Mouse (Mus musculus): ENCODE results near the gene Mpped1.

The Mpped1 gene

DNA sequence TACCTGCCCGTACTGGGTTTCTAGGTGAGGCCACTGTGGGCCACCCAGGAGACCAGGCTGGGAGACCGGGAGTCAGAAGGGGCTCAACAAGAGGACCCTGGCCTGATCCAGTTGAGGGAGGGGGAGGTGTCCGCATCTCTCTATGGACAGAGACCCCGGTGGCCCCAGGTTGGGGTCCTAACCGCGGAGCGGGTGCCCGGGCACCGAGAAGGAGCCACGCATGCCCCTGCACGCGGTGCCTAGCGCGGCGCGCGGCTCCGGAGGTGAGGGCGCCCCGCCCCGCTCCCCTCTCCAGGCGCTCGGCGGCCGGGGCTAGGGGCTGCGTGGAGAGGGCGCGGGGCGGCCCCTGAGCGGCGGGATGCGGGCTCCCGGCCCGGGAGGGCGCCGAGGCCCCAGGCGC, at the start of gene Mpped1:
Gene Mpped1, plus strand, starts transcription at position 81 of the 400 bp plus-strand sequence.
- no peak for DNase-seq (ENCODE audit: low spot score in 2 of 2)

DNA sequence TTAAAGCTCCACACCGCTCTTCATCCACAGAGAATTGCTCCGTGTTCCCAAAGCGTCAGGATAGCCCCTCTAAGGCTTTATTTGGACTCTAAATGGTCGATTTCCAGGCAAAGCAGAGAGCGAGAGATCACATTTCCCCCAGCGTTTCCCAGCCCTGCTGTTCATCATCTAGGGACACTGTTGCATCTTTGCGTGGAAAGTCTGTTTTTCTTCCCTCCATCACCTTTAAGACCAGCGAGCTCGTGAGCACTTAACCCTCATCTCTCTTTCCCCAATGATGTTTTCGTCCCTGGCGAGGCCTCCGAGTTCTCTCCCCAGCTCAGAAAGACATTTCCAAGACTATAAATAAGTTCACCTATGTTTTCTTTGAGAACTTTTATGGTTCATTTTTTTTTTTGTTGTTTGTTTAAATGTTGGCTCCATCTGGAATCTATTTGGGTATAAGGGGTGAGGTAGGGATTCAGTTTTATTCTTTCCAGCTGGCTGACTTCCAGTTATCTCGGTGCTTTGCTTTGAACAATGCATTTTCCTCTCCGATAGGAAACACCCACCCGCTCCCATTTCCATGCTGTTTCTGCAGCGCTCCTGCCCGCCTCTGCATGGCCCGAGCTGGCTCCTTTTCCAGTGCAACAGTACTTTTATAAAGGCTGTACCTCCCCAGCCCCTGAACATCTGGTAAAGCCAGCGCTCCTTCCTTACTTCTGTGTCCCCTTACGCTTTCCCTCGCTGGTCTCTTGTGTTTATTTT, 38.4 kb upstream of the Mpped1 start:
- no peak for DNase-seq (ENCODE audit: low spot score in 2 of 2)

DNA sequence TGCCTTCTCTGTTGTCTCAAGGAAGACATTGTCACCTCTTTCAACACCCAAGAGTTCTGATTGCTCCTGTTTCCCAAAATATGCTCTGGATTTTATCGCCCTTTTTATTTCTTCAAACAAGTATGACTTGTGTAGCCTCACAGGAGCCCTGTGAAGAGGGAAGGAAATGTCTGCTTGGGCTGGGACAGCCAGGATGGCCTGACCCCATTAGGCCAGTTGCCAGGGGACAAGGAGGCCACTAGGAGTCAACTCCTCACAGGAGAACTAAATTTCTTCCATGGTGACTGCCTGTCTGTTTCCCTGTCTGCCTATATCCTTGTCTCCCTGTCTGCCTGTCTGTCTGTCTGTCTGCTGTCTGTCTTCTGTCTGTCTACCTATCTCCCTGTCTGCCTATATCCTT, 37.2 kb upstream of the Mpped1 start:
- DNase-seq (ENCODE audit: low spot score in 2 of 2), result no peak

DNA sequence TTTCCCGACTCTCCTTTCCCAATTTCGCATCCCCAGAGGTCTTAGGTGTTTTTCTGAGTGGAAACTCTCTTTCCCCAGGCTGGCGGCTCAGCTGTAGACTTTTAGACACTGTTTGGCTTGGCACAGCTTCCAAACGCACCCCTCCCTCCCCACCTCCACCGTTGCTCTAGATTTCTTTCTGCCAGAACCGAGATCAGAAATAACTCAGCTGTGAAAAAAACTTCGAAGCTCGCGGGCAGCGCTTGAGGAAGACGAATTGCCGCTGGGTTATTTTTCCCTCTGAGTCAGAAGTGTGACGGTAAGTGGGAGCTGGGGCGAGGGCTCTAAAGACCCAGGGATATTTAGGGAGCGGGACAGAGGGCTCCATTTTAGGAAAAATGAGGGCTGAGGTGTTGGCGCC, 33.0 kb upstream of the Mpped1 start:
- no peak for DNase-seq (ENCODE audit: low spot score in 2 of 2)

DNA sequence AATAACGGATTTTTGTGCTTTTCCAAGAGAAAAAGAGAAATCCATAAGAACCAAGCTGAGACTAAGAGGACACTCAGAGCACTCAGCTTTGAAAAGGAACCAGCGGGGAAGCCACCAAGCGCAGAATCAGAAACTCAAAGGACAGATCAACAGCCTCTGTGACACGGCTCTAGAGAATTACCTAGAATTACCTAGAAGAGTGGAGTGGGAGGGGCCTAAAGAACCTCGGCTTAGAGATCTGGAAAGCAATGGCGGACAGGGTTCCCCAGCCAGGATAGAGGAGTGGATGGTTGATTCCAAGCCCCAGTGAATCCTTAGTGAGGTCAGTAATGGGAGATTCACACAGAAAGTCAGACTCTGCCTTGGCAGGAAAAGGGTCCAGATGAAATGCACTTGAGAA, 30.3 kb upstream of the Mpped1 start:
- DNase-seq (ENCODE audit: low spot score in 2 of 2), result no peak

DNA sequence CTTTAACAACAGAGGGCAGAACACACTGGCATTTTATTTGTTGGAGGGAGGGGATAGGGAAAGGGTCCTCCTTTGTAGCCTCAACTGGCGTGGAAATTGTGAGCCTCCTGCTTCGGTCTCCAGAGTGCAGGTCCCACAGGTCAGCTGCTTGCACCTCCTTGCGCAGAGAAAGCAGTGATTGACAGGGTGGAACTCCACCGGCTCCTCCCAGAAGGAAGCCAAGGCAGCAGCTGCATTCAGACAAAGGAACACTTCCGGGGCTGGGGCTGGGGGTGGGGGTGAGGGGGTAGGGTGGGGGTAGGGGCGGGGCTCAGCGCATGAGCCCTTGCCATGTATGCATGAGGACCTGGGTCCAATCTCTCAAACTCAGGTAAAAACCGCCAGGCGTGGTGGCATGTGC, 29.8 kb upstream of the Mpped1 start:
- no peak for DNase-seq (ENCODE audit: low spot score in 2 of 2)

DNA sequence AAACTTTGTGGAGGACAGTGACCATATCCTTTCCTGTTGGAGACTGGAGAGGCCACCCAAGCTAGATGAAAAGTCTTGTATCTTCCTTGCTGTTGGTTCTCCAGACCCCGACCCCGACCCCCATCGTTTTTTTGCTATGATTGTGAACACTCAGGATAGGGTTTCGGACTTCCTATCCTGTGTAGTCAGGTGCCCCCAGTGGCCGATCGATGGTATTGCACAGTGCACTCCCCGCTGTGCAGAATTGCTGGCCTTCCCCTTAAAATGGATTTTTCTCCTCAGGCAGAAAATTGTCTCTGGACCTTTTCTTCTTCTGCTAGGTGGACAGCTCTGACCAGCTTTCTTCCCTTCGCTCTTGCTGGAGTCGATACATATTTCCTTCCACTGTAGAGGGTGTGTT, 22.5 kb upstream of the Mpped1 start:
- peak in 1 of 2 experiments; percentile 54 for DNase-seq (ENCODE audit: low spot score in 2 of 2)

DNA sequence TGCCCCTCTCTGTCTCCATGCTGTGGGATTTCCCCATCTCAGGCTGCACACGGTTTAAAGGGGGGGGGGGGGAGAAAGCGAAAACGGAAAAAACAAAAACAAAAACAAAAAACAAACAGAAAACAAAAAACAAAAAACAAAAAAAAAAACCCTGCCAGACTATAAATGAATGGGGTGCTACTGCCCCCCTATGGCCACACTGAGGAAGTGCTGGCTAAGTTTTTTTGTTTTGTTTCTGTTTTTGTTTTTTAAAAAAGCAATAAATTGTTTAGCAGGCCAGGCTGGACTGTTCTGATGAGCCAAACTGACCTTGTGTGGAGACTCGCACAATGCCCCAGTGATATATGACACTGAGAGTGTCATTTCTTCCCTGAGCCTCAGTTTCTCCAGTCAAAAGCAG, 20.3 kb upstream of the Mpped1 start:
- no peak for DNase-seq (ENCODE audit: low spot score in 2 of 2)

DNA sequence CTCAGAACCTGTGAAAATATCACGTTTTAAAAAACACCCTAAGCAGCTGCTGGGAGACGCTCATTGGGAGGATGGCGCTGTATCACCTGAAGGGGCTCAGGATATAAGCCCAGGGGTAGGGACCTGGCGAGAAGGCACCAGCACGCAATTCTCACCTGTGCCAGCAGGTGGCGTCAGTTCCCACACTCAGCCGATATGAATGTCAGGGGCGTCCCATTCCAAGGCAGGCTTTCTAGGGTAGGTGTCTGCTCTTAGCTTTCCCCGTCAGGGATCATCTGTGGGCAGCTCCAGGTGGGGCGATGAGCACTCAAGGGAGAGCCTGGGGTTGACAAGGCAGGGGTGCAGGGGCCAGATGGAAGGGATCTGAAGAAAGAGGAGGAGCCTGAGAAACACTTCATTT, 18.6 kb upstream of the Mpped1 start:
- DNase-seq (ENCODE audit: low spot score in 2 of 2), result peak; percentile 60 to 82

DNA sequence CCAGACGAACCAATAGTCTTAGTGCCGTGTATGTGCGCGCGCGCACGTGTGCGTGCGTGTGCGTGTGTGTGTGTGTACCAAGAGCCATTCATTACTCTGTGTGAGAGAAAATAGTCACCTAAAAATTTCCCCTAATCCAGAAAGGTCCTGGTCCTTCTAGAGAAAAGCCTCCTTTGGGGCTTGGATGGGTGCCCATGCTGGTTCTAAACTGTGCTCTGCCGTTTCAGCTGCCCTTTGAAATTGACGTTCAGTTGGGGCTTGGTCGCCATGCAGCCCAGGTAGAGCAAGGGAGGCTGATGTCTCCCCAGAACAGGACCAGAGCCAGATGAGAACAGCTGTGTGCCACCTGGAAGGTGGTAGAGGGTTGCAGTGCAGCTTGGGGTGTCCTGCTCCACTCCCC, 17.8 kb upstream of the Mpped1 start:
- no peak for DNase-seq (ENCODE audit: low spot score in 2 of 2)

DNA sequence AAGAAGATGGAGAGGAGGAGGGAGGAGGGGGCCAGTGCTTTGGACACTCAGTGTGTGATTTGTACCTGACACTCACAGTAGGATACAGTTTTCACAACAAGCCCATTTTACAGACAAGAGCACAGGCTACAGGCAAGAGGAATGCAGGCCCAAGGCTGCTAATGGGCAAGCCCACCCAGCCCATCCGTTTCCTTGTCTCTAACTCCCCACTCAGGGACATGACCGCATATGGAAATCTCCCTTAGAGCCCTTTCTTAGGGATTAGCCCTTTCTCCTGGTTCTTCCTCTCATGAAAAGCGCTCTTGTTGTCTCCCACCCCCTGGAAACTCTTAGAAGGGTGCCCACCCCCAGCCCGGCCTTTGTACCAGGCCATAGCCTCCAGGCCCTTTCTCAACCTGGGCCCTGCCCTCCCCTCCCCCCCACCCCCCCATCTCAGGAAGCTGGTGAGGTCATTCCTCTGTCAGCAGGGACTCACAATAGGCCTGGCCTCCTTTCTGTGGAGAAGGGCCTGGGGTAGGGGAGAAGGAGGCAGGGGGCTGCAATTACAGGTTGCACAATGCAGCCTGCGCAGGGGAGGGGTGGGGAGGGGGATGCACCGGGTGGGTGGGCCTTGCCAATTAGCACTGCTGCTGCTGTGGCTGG, 13.8 kb upstream of the Mpped1 start:
- DNase-seq (ENCODE audit: low spot score in 2 of 2), result no peak

DNA sequence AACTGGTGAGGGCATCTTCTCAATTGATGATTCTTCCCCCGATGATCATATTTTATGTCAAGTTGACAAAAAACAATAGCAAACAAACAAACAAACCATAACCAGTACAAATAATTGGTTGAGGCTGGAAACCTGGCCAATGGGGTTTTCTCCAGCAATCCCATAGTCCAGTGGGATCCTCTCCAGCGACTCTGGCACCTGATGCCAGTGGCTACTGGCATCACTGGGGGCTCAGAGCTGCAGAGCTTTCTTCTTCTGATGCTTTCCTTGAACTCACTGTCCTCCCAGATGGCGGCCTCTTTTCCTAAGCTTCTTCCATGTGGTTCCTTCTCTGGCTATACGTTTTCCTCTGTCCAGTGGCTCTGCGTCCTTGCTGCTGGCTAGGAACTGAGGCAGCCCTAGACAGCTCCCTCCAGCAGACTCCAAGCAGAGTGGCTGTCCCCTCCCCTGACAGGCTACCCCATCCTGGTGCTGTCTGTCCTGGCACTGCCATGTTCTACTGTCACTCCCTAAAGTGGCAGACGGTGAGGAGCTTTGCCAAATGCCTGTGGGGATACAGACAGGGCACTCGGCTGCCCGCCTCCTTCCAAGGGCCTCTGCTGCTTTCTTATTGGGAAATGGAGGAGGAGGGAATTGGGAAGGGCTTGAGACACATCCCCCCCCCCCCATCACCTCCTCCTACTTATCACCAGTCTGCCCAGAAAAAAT, 7.8 kb upstream of the Mpped1 start:
- peak in 1 of 2 experiments; percentile 79 for DNase-seq (ENCODE audit: low spot score in 2 of 2)

DNA sequence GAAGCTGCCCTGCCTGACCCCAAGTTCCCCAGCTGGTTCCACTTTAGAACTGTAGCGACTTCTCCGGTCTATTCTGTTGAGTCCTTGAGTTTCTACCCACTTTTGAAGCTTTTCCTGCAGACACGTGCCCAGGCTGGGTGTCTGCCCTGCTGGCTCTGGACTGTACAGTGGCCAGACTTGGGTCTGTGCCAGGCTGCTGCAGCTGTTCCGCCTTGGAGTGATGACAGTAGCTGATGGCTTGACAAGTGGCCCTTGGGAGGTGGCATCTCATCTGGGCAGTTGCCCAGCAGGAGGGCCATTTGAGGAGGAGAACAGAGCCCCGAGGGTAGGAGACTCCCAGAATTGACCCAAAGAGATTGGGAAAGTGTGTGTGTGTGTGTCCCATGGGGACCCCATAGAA, 6.8 kb upstream of the Mpped1 start:
- DNase-seq (ENCODE audit: low spot score in 2 of 2), result peak in 1 of 2 experiments; percentile 59

DNA sequence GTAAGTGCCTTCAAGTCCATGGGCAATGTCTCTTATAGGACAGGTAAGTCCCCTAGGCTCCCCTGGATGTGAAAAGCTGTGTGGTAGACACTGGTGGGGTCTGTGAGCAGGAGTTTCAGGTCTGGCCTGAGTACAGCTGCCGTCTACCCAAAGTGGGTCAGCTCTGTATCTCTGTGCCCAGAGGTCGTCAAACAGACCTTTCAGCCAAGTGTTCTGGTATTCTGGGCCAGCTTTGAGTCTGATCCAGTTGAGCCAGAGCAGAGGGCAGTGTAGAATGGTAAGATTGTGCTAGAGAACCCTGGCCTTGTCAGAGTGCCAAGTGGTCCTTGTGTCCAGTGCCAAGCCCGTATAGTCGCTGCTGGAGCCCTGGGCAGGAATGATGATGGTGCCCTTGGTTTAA, 6.3 kb upstream of the Mpped1 start:
- no peak for DNase-seq (ENCODE audit: low spot score in 2 of 2)

DNA sequence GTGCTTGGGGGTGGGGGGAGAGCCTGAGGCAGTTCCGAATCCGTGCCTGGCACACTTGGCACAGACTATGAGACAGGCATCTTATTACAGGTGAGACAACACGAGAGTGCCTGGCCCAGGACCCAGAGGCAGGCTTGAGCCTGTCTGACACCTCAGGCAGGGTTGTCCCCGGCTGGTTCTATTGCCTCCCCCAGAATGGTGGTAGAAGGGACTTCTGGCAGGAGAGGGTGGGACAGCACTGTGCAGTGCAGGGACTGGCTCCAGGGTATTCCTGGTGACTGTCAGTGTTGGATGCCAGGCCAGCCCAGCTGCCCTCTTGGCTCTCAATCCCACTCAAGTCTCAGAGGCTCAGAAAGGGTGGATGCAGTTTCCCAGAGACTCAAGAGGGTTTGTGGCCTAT, 4.3 kb upstream of the Mpped1 start:
- DNase-seq (ENCODE audit: low spot score in 2 of 2), result no peak

DNA sequence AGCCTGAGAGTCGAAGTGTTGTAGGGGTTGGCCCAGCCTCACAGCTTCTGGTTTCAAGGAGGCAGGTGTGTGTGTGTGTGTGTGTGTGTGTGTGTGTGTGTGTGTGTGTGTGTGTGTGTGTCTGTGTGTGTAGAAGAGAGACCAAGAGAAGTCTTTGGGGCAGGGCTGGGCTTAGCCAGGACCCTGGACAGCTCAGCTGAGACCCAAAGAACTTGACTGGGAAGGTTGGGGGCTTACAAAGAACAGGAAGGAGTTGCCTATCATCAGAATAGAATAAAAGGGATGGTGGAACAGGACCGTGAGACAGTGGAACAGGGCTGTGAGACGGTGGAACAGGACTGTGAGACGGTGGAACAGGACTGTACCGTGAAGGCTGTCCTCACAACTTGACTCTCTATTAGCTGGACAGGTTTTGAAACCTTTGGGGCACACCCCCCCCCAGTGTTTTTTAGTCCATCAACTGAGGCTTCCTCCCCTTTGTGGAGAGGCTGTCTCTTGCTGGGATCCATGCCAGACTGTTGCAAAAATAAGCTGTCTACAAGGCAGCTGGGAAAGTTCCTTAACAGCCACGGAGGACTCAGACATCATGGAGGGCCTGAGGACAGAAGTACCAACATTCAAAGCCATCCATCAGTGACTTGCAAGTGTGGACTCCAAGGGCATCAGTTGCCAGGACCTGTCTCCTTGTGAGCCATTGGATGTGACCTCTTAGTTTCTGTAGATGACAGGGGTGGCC, 2.8 kb upstream of the Mpped1 start:
- DNase-seq (ENCODE audit: low spot score in 2 of 2), result no peak

DNA sequence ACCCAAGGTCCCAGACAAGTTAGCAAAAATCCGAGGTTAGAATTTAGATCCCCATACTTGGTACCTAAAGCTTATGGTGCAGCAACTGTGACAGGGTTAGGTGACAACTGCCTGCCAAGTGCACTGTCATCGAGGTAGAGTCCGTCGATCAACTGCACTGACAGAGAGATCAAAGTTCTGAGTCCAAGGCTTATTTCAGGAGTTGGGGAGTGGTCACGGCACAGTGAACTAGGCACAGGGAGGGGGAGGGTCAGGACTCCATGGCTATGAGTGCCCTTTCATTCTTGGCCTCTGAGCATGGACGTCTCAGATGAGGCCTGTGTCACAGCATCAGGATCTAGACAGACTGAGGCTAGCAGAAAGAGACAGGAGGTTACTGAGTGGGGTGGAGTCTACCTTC, 1.8 kb upstream of the Mpped1 start:
- DNase-seq (ENCODE audit: low spot score in 2 of 2), result no peak

DNA sequence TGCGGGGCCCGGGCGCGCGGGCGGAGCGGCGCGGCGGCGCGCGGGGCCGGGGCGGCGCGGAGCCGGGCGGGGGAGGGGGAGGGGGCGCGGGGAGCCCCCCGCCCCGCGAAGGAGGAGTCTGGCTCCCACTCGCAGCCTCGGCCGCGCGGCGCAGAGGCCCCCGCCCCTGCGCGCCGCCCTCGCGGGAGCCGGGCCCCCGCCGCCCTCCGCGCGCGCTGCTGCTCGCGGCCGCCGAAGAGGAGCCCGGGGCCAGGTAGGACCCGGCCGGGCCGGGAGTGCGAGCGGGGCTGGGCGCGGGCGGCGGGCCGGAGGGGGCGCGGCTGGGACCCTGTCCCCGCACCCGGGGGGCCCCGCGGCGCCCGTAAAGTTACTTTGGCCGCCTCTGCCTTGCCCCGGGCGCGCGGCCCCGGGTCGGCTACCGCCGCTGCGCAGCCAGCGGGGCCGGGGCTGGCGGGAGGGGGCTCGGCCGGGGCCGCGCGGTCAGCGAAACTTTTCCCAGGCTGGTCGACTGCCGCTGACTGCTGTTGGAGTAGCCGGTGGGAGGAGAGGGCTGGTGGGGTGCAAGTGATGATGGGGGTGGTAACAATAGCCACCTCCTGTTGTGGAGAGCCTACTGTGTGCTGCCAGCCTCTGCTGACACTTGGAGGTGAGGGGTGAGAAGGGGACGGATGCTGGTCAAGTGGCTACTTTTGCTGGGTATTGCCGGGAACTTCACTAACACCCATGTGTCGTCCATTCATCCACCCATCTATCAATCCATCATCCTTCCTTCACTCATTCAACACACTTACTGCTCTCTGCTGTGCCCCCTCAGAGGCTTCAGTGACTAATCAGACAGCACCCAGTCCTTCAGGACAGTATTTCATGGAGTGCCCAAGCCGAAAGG, 831 bp downstream of the Mpped1 start:
- DNase-seq (ENCODE audit: low spot score in 2 of 2), result no peak

DNA sequence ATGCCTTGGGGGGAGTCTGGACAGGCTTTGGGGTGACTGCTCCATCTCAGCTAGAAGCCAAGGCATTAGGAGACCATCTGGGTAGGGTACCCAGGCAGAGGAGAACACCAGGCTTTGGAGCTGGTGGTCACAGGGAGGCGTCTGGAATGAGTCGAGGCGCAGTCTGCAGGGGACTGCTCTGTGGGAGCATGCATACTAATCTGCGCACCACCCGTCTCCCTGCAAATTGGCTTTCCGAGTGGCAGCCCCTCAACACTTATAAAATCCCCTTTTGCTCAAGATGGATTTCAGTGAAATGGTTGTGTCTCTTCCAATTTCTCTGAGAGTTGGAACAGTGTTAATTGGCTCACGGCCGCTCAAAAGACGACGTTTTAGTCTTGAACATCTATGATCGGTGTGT, 2.0 kb downstream of the Mpped1 start:
- no peak for DNase-seq (ENCODE audit: low spot score in 2 of 2)

DNA sequence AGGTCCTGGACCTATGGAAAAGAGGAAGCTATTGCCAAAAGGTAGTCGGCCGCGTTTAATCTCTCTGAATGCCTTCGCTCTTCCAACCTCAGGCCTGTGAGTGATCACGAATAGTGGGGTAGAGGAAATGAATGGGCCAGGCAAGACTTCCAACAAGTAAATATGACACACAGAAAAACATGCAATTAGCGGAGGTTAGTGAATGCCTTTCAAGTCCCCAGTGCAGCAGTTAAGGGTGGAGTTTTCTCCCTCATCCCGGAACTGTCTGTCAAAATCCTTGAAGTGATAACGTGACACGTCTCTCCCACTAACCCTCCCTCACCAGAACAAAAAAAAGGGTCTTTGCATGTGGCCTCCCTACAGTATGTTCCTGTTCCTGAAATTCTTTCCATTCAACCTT, 3.0 kb downstream of the Mpped1 start:
- DNase-seq (ENCODE audit: low spot score in 2 of 2), result no peak

DNA sequence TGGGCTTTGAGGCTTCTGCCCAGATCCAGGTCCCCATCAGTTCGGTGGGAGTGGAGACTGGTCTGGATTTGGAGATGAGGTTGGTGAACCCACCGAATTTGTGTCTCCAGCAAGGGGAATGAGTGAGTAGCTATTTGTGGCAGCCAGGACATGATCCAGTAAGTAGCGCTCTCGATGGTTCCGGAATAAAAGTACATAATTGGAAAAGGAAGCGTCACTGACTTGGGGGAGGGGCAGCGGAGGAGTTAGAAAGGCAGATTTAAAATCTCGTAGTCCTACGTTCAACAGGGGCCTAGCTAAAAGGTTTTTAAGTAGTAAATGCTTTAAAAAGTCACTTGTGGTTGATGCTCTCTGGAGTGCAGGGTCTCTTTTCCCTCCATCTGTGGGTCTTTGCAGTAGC, 5.5 kb downstream of the Mpped1 start:
- no peak for DNase-seq (ENCODE audit: low spot score in 2 of 2)

Measured in cerebellum, postnatal 4 days (tissue).